Mouse (Mus musculus): ENCODE measurements around the gene Tmem63c.

DNA sequence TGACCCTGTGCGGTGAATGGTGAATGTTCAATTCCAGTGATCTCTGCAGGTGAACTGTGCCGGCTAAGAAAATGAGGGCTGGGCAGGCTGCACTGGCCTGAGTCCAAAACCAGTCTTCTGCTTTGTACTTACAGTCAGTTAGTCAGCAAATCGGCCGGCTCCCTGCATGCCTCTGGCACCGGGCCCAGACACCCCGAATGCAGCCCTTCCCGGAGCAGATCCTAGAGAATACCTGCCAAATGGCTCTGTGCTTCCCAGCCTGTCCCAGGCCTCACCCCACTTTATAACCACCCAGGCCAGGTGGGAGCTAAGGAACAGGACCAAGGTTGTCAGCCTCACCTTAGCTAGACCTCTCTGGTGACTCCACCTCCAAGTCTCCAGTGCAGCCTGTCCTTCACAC is 47.9 kb upstream of the Tmem63c start:
- TF ChIP-seq CTCF (IDR thresholded peaks at IDR 0.05; ENCODE audit: extremely low read depth, insufficient read depth, insufficient read length, insufficient replicate concordance), result no peak
- TF ChIP-seq POLR2A (IDR thresholded peaks at IDR 0.05; ENCODE audit: low read depth, low read length), result no peak
